Mouse (Mus musculus): ENCODE results near the gene Capzb. TPM values are rescaled to one million over a fixed set of nuclear protein-coding genes. Genes with fewer than 3 reads are reported as not detected.

Gene Capzb
- polyA plus RNA-seq, 1 experiment from 2014 or later, result 401 TPM

DNA sequence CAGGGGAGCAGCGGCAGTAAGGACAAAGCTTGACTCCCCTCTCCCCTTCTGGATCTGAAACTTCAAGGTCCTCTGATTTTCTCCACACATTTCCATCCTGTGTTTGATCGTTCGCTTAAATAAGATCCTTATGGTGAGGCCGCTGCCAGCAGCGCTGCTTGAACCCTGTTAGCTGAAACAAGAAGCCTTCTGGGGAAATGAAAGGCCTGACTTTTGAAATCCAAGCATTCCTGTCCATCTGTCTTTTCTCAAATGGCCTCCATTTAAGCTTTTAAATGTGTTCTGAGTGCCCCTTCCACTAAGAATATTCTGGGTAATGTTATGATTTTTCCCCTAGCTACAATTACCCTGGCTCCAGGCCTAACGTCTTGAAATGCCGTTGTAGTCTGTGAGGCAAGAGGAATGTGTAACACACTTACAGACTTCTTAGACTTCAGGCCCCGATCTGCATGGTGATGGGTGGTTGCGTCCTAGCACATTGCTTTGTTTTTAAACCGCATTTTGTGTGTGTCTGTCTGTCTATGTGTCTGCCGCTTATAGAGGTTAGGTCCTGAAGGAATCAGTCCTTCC is 66.7 kb downstream of the Capzb start:
- Histone ChIP-seq H3K9me3 (ENCODE audit: low read length) (no peaks in the 10 kb centered on the region), H3K27ac (ENCODE audit: low read length) (peak overlapping the region; percentile 78), H3K27me3 (replicated peaks; ENCODE audit: insufficient read depth, low read length) (no peaks in the 10 kb centered on the region), H3K9ac (replicated peaks; ENCODE audit: low read depth) (no peak overlapping the region), H3K36me3 (ENCODE audit: insufficient read depth, low read length) (peaks cover 34% of the 10 kb centered on the region), H3K4me2 (replicated peaks; ENCODE audit: low read depth, low read length) (no peak overlapping the region), H3K4me1 (ENCODE audit: insufficient read depth, low read depth, low read length) (peaks cover 8% of the 10 kb centered on the region; the same call in 1 of the 2 replicates), H3K4me3 (ENCODE audit: low read depth, low read length) (no peak overlapping the region)
- TF ChIP-seq EP300 (IDR thresholded peaks at IDR 0.05) (0 out of 2 replicates have a peak, but pooled peaks have one; percentile 10), CTCF (IDR thresholded peaks at IDR 0.05) (no peak)
- DNase-seq (ENCODE audit: low spot score) (peak; percentile 49), ATAC-seq (peak; percentile 34; the same call in 1 of the 2 replicates)
- WGBS, result 55% methylated on average over 11 of the region's 11 CpGs

DNA sequence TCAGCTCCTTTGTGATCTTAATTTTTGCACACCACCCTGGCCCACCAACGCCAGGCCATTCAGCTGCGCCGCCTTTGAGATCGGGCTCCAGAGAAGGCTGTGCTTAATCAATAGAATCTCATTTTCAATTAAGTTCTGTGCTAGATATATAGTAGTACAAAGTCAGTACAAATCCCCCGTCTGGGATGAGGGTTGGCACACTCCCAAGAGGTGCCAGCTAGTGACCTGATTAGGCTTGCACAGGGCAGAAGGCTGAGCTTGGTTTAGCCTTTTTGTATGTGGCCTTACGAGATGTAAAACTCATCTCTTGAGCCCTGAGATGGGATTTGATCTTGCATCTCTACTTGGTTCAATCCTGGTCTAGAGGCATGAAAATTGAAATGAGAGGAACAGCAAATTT is 70.3 kb downstream of the Capzb start:
- H3K4me2 ChIP-seq (replicated peaks; ENCODE audit: low read depth, low read length), result no peak overlapping the region
- DNase-seq (ENCODE audit: low spot score), result no peak
- no peaks in the 10 kb centered on the region for H3K27me3 ChIP-seq (replicated peaks; ENCODE audit: insufficient read depth, low read length)
- no peaks in the 10 kb centered on the region for H3K9me3 ChIP-seq (ENCODE audit: low read length)
- H3K4me3 ChIP-seq (ENCODE audit: low read depth, low read length), result no peak overlapping the region
- 88% methylated on average over 6 of the region's 6 CpGs for WGBS
- no peak for TF ChIP-seq EP300 (IDR thresholded peaks at IDR 0.05)
- no peak overlapping the region for H3K9ac ChIP-seq (replicated peaks; ENCODE audit: low read depth)
- peaks cover 48% of the 10 kb centered on the region for H3K36me3 ChIP-seq (ENCODE audit: insufficient read depth, low read length)
- peaks cover 5% of the 10 kb centered on the region; the same call in 1 of the 2 replicates for H3K4me1 ChIP-seq (ENCODE audit: insufficient read depth, low read depth, low read length)
- ATAC-seq, result no peak
- H3K27ac ChIP-seq (ENCODE audit: low read length), result no peak overlapping the region

DNA sequence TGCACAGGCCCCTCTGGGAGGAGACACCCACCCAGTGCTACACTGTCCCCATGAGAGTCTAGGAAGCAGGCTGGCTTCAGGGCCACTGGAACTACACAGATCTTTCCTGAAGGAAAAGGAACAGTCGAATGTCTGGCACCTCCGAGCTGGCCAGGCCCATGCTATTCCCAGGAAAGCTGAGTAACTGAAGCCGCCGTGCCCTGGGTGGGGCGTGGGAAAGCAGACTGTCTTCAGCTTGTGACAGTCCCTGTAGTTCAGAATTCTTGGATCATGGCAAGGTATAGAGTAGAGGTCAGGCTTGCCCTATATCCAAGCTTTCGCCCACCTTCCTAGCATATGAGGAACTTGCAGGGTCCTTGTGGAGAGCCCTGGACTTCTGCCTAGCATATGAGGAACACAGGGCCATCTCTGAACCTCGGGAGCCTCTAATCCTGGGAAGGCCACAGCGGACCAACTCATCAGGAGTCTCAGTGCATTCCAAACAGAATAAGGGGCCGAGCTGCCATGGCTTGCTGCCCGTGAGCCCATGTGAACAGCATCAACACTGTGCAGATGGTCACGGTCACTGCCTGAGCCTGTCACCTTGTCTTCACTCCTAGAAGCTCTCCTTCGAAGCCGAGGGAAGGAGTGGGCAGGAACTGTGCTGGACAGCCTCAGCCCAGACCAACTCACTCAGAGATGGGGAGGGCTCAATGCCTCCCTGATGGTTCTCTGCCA is 73.2 kb downstream of the Capzb start:
- TF ChIP-seq EP300 (IDR thresholded peaks at IDR 0.05) (no peak), CTCF (IDR thresholded peaks at IDR 0.05) (no peak)
- H3K4me3 ChIP-seq (ENCODE audit: low read depth, low read length), result no peak overlapping the region
- ATAC-seq, result no peak
- H3K9ac ChIP-seq (replicated peaks; ENCODE audit: low read depth), result no peak overlapping the region
- no peak for DNase-seq (ENCODE audit: low spot score)
- H3K36me3 ChIP-seq (ENCODE audit: insufficient read depth, low read length), result peaks cover 43% of the 10 kb centered on the region
- WGBS, result 86% methylated on average over 13 of the region's 13 CpGs
- no peak overlapping the region for H3K27ac ChIP-seq (ENCODE audit: low read length)
- H3K27me3 ChIP-seq (replicated peaks; ENCODE audit: insufficient read depth, low read length), result no peaks in the 10 kb centered on the region
- no peaks in the 10 kb centered on the region for H3K9me3 ChIP-seq (ENCODE audit: low read length)
- H3K4me2 ChIP-seq (replicated peaks; ENCODE audit: low read depth, low read length), result no peak overlapping the region
- H3K4me1 ChIP-seq (ENCODE audit: insufficient read depth, low read depth, low read length), result no peaks in the 10 kb centered on the region

DNA sequence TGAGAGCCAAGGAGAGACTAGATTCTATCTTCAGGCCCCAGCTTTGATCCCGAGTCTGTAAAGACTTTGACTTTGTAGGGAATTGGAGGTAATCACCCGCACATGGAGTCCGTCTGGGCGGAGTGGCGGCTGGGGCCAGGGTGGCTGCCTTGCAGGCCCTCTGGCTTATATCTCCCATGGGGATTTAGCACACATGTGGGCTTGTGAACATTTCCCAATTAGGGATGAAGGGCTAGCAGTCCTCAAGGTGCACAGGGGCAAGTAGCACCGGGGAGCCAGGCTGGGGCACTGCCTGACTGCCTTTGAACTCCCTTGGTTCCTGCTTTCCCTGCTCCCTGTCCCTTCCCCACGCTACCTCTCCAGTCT is 73.8 kb downstream of the Capzb start:
- Histone ChIP-seq H3K4me3 (ENCODE audit: low read depth, low read length) (no peak overlapping the region), H3K27me3 (replicated peaks; ENCODE audit: insufficient read depth, low read length) (no peaks in the 10 kb centered on the region), H3K36me3 (ENCODE audit: insufficient read depth, low read length) (peaks cover 43% of the 10 kb centered on the region), H3K4me2 (replicated peaks; ENCODE audit: low read depth, low read length) (no peak overlapping the region), H3K9me3 (ENCODE audit: low read length) (no peaks in the 10 kb centered on the region), H3K9ac (replicated peaks; ENCODE audit: low read depth) (no peak overlapping the region), H3K4me1 (ENCODE audit: insufficient read depth, low read depth, low read length) (no peaks in the 10 kb centered on the region), H3K27ac (ENCODE audit: low read length) (no peak overlapping the region)
- DNase-seq (ENCODE audit: low spot score) (no peak), ATAC-seq (no peak)
- TF ChIP-seq CTCF (IDR thresholded peaks at IDR 0.05) (no peak), EP300 (IDR thresholded peaks at IDR 0.05) (no peak)
- 90% methylated on average over 7 of the region's 7 CpGs for WGBS

DNA sequence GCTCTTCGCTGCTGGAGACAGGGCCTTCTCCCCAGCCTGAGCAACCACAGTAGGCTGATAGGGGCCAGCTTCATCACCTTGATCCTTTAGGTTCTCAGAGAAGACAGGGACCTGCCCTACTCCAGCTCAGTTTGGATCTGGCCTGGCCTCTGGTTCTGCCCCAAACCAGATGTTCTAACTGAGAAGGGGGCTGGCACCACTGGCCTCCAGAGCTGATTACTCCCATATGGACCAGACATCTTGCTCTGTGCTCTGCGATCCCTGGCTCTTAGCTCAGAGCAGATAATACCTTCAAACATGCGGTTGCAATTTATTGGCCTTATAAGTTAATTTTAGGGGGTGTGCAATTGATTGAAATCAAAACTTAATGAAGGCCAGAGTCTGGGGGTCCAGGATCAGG is 74.6 kb downstream of the Capzb start:
- no peak overlapping the region for H3K9ac ChIP-seq (replicated peaks; ENCODE audit: low read depth)
- no peak overlapping the region for H3K4me3 ChIP-seq (ENCODE audit: low read depth, low read length)
- TF ChIP-seq EP300 (IDR thresholded peaks at IDR 0.05) (no peak), CTCF (IDR thresholded peaks at IDR 0.05) (no peak)
- ATAC-seq (no peak), DNase-seq (ENCODE audit: low spot score) (no peak)
- no peak overlapping the region for H3K4me2 ChIP-seq (replicated peaks; ENCODE audit: low read depth, low read length)
- H3K27ac ChIP-seq (ENCODE audit: low read length), result no peak overlapping the region
- peaks cover 34% of the 10 kb centered on the region for H3K36me3 ChIP-seq (ENCODE audit: insufficient read depth, low read length)
- no peaks in the 10 kb centered on the region for H3K4me1 ChIP-seq (ENCODE audit: insufficient read depth, low read depth, low read length)
- no peaks in the 10 kb centered on the region for H3K9me3 ChIP-seq (ENCODE audit: low read length)
- 66% methylated on average over 3 of the region's 3 CpGs for WGBS
- H3K27me3 ChIP-seq (replicated peaks; ENCODE audit: insufficient read depth, low read length), result no peaks in the 10 kb centered on the region

DNA sequence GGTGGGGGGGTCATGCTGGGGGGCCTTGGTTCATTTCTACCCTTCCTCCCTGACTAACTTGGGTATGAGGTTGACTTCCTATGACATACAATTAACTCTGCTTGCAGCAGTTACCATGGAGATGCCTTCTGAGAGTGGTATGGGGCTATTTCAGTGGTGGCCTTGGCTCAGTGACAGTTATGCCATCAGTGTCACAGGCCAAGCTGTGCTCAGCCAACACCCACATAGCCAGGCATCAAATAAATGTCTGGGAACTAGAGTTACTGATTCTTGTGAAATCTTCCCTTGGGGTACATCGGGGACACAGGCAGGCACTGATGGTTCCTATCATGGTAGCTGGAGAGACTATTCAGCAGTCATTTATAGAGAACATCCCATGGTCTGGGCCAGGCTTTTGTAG is 75.5 kb downstream of the Capzb start:
- no peak overlapping the region for H3K27ac ChIP-seq (ENCODE audit: low read length)
- DNase-seq (ENCODE audit: low spot score), result no peak
- peaks cover 25% of the 10 kb centered on the region for H3K36me3 ChIP-seq (ENCODE audit: insufficient read depth, low read length)
- H3K9ac ChIP-seq (replicated peaks; ENCODE audit: low read depth), result no peak overlapping the region
- TF ChIP-seq CTCF (IDR thresholded peaks at IDR 0.05) (no peak), EP300 (IDR thresholded peaks at IDR 0.05) (no peak)
- no peaks in the 10 kb centered on the region for H3K4me1 ChIP-seq (ENCODE audit: insufficient read depth, low read depth, low read length)
- no peak for ATAC-seq
- H3K4me2 ChIP-seq (replicated peaks; ENCODE audit: low read depth, low read length), result no peak overlapping the region
- WGBS, result 86% methylated on average over 1 of the region's 1 CpGs
- H3K27me3 ChIP-seq (replicated peaks; ENCODE audit: insufficient read depth, low read length), result no peaks in the 10 kb centered on the region
- H3K9me3 ChIP-seq (ENCODE audit: low read length), result no peaks in the 10 kb centered on the region
- H3K4me3 ChIP-seq (ENCODE audit: low read depth, low read length), result no peak overlapping the region

Data from lung, postnatal 0 days (tissue).